Mouse (Mus musculus): ENCODE measurements around the gene Khdc3. TPM values are rescaled to one million over a fixed set of nuclear protein-coding genes. Genes with fewer than 3 reads are reported as not detected.

The Khdc3 gene
- polyA plus RNA-seq, 1 experiment, result 2.3 TPM

GRCm38 (mm10) chr9:73090121-73090520 is 11.5 kb upstream of the Khdc3 start:
- Histone ChIP-seq H3K4me1 (ENCODE audit: control insufficient read depth, insufficient read depth, low read length) (no peaks in the 10 kb centered on the region), H3K9ac (ENCODE audit: low read depth, poor library complexity, severe bottlenecking) (no peak overlapping the region), H3K27ac (ENCODE audit: insufficient read depth, low read length) (no peak overlapping the region), H3K4me3 (ENCODE audit: low read depth, low read length) (no peak overlapping the region), H3K27me3 (ENCODE audit: control insufficient read depth, insufficient read depth, low read length, poor library complexity, severe bottlenecking) (no peaks in the 10 kb centered on the region), H3K9me3 (replicated peaks; ENCODE audit: control insufficient read depth, insufficient read depth, low read length, poor library complexity, severe bottlenecking) (no peaks in the 10 kb centered on the region), H3K36me3 (ENCODE audit: control insufficient read depth, insufficient read depth, low read length, poor library complexity, severe bottlenecking) (no peaks in the 10 kb centered on the region)
- TF ChIP-seq POLR2A (IDR thresholded peaks at IDR 0.05; ENCODE audit: insufficient read depth, low read length), result no peak
- no peak for TF ChIP-seq EP300 (IDR thresholded peaks at IDR 0.05; ENCODE audit: insufficient read depth, low read depth, low read length)
- no peak for TF ChIP-seq CTCF (IDR thresholded peaks at IDR 0.05; ENCODE audit: low read depth, low read length)

GRCm38 (mm10) chr9:73091747-73092146 is 9.9 kb upstream of the Khdc3 start:
- H3K9me3 ChIP-seq (replicated peaks; ENCODE audit: control insufficient read depth, insufficient read depth, low read length, poor library complexity, severe bottlenecking), result no peaks in the 10 kb centered on the region
- H3K9ac ChIP-seq (ENCODE audit: low read depth, poor library complexity, severe bottlenecking), result no peak overlapping the region
- no peak overlapping the region for H3K27ac ChIP-seq (ENCODE audit: insufficient read depth, low read length)
- no peaks in the 10 kb centered on the region for H3K4me1 ChIP-seq (ENCODE audit: control insufficient read depth, insufficient read depth, low read length)
- no peaks in the 10 kb centered on the region for H3K36me3 ChIP-seq (ENCODE audit: control insufficient read depth, insufficient read depth, low read length, poor library complexity, severe bottlenecking)
- no peaks in the 10 kb centered on the region for H3K27me3 ChIP-seq (ENCODE audit: control insufficient read depth, insufficient read depth, low read length, poor library complexity, severe bottlenecking)
- no peak overlapping the region for H3K4me3 ChIP-seq (ENCODE audit: low read depth, low read length)
- no peak for TF ChIP-seq EP300 (IDR thresholded peaks at IDR 0.05; ENCODE audit: insufficient read depth, low read depth, low read length)
- TF ChIP-seq POLR2A (IDR thresholded peaks at IDR 0.05; ENCODE audit: insufficient read depth, low read length), result no peak
- TF ChIP-seq CTCF (IDR thresholded peaks at IDR 0.05; ENCODE audit: low read depth, low read length), result peak; percentile 34

GRCm38 (mm10) chr9:73094580-73094979 is 7.1 kb upstream of the Khdc3 start:
- Histone ChIP-seq H3K4me3 (ENCODE audit: low read depth, low read length) (no peak overlapping the region), H3K27ac (ENCODE audit: insufficient read depth, low read length) (no peak overlapping the region), H3K36me3 (ENCODE audit: control insufficient read depth, insufficient read depth, low read length, poor library complexity, severe bottlenecking) (no peaks in the 10 kb centered on the region), H3K4me1 (ENCODE audit: control insufficient read depth, insufficient read depth, low read length) (no peaks in the 10 kb centered on the region), H3K27me3 (ENCODE audit: control insufficient read depth, insufficient read depth, low read length, poor library complexity, severe bottlenecking) (no peaks in the 10 kb centered on the region), H3K9ac (ENCODE audit: low read depth, poor library complexity, severe bottlenecking) (no peak overlapping the region), H3K9me3 (replicated peaks; ENCODE audit: control insufficient read depth, insufficient read depth, low read length, poor library complexity, severe bottlenecking) (no peaks in the 10 kb centered on the region)
- TF ChIP-seq POLR2A (IDR thresholded peaks at IDR 0.05; ENCODE audit: insufficient read depth, low read length), result no peak
- TF ChIP-seq EP300 (IDR thresholded peaks at IDR 0.05; ENCODE audit: insufficient read depth, low read depth, low read length), result peak; percentile 89; the same call in 1 of the 2 replicates
- no peak for TF ChIP-seq CTCF (IDR thresholded peaks at IDR 0.05; ENCODE audit: low read depth, low read length)

GRCm38 (mm10) chr9:73097898-73098297 is 3.7 kb upstream of the Khdc3 start:
- Histone ChIP-seq H3K27me3 (ENCODE audit: control insufficient read depth, insufficient read depth, low read length, poor library complexity, severe bottlenecking) (no peaks in the 10 kb centered on the region), H3K4me1 (ENCODE audit: control insufficient read depth, insufficient read depth, low read length) (peaks cover 5% of the 10 kb centered on the region), H3K27ac (ENCODE audit: insufficient read depth, low read length) (no peak overlapping the region), H3K9ac (ENCODE audit: low read depth, poor library complexity, severe bottlenecking) (no peak overlapping the region), H3K36me3 (ENCODE audit: control insufficient read depth, insufficient read depth, low read length, poor library complexity, severe bottlenecking) (no peaks in the 10 kb centered on the region), H3K4me3 (ENCODE audit: low read depth, low read length) (no peak overlapping the region), H3K9me3 (replicated peaks; ENCODE audit: control insufficient read depth, insufficient read depth, low read length, poor library complexity, severe bottlenecking) (no peaks in the 10 kb centered on the region)
- no peak for TF ChIP-seq CTCF (IDR thresholded peaks at IDR 0.05; ENCODE audit: low read depth, low read length)

- no peak for TF ChIP-seq CTCF (IDR thresholded peaks at IDR 0.05; ENCODE audit: low read depth, low read length)
- no peak for TF ChIP-seq EP300 (IDR thresholded peaks at IDR 0.05; ENCODE audit: insufficient read depth, low read depth, low read length)
- no peak for TF ChIP-seq POLR2A (IDR thresholded peaks at IDR 0.05; ENCODE audit: insufficient read depth, low read length)
- H3K4me1 ChIP-seq (ENCODE audit: control insufficient read depth, insufficient read depth, low read length), result peaks cover 5% of the 10 kb centered on the region
- peaks cover 4% of the 10 kb centered on the region; the same call in 1 of the 2 replicates for H3K27me3 ChIP-seq (ENCODE audit: control insufficient read depth, insufficient read depth, low read length, poor library complexity, severe bottlenecking)
- no peak within 1 kb of the TSS for H3K27ac ChIP-seq (ENCODE audit: insufficient read depth, low read length)
- H3K4me3 ChIP-seq (ENCODE audit: low read depth, low read length), result peak within 1 kb of the TSS; percentile 63
- no peaks in the 10 kb centered on the region for H3K36me3 ChIP-seq (ENCODE audit: control insufficient read depth, insufficient read depth, low read length, poor library complexity, severe bottlenecking)
- H3K9me3 ChIP-seq (replicated peaks; ENCODE audit: control insufficient read depth, insufficient read depth, low read length, poor library complexity, severe bottlenecking), result no peaks in the 10 kb centered on the region
- peak within 1 kb of the TSS; percentile 76 for H3K9ac ChIP-seq (ENCODE audit: low read depth, poor library complexity, severe bottlenecking)
Observed at GRCm38 (mm10) chr9:73102181-73102580, 545 bp downstream of the Khdc3 start, which contains the start of gene Gm20509. Gene Gm20509 (plus strand): TSS chr9:73102470.

- Histone ChIP-seq H3K27ac (ENCODE audit: insufficient read depth, low read length) (no peak overlapping the region), H3K9ac (ENCODE audit: low read depth, poor library complexity, severe bottlenecking) (peak overlapping the region; percentile 76), H3K4me1 (ENCODE audit: control insufficient read depth, insufficient read depth, low read length) (peaks cover 5% of the 10 kb centered on the region), H3K4me3 (ENCODE audit: low read depth, low read length) (peak overlapping the region; percentile 63), H3K36me3 (ENCODE audit: control insufficient read depth, insufficient read depth, low read length, poor library complexity, severe bottlenecking) (no peaks in the 10 kb centered on the region), H3K27me3 (ENCODE audit: control insufficient read depth, insufficient read depth, low read length, poor library complexity, severe bottlenecking) (peaks cover 4% of the 10 kb centered on the region; the same call in 1 of the 2 replicates), H3K9me3 (replicated peaks; ENCODE audit: control insufficient read depth, insufficient read depth, low read length, poor library complexity, severe bottlenecking) (no peaks in the 10 kb centered on the region)
- no peak for TF ChIP-seq EP300 (IDR thresholded peaks at IDR 0.05; ENCODE audit: insufficient read depth, low read depth, low read length)
- TF ChIP-seq POLR2A (IDR thresholded peaks at IDR 0.05; ENCODE audit: insufficient read depth, low read length), result no peak
- TF ChIP-seq CTCF (IDR thresholded peaks at IDR 0.05; ENCODE audit: low read depth, low read length), result no peak
Observed at GRCm38 (mm10) chr9:73103159-73103879, 1.7 kb downstream of the Khdc3 start.
